Mouse (Mus musculus) brain, embryonic 14.5 days (tissue): ENCODE data around the gene D11Wsu47e.

Experiments used
- CTCF ChIP-seq: fragments of 200-500 bp; IDR thresholded peaks from 2 replicates; pipeline ENCODE4 v1.5.1; 2012; ENCODE audit warnings: inconsistent platforms, mild to moderate bottlenecking, moderate library complexity, borderline replicate concordance; ENCODE audit not compliant: insufficient read depth, insufficient read length; ENCODE audit errors: extremely low read depth
- POLR2A ChIP-seq: fragments of 200-500 bp; IDR thresholded peaks from 2 replicates; pipeline ENCODE4 v1.6.1; 2012; ENCODE audit warnings: mild to moderate bottlenecking, inconsistent platforms, borderline replicate concordance; ENCODE audit not compliant: poor library complexity, insufficient read depth, insufficient read length, severe bottlenecking; ENCODE audit errors: extremely low read depth

DNA sequence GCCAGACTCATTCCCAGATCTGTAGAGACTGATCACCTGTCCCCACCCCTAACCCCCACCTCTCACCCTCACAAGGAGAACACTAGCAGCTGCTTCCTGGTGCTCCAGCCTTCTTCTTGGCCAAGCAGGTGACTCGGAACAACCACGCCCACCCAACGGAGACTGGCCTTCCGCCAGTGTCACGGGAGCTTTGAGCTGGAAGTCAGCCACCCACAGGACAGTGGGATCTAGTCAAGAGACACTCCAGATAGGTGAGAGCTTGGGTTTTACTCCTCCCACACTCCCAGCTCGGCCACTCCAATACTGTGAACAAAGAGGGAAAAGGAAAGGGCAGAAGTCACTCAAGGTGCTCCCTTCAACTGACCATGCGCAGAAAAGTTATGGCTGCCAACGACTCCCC, 55.0 kb downstream of the D11Wsu47e start:
- TF ChIP-seq POLR2A: no peak
- no peak for TF ChIP-seq CTCF
